In the genomic region with DNA sequence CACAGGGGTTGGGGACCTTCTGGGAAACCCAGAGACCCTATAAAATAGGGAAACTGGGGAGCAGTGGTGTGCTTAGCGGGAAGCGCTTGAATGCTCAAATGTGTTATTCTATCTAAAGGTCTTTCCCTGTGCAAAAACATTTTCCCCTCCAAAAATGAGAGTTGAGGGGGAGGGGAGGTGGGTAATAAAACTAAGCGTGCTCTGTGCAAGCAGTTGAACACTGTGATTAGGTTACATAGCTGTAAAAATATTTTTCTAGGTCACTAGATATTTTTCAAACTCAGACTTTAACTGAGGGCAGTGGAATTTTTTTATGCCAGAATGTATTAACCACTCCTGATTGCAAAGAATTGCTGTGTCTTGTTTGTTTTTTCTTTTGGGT, we compare ENCODE assay signal across 8 mouse cellular contexts.
DNase-seq lines count a peak whose midpoint lies in the region; ATAC-seq and TF ChIP-seq lines count a peak whose summit lies in the region.

No protein-coding gene starts in this region.

- 20% methylated on average over 3 of the region's 3 CpGs for WGBS in embryonic facial prominence, embryonic 12.5 days
- 19% methylated on average over 3 of the region's 3 CpGs for WGBS in intestine, embryonic 14.5 days
- 17% methylated on average over 3 of the region's 3 CpGs for WGBS in neural tube, embryonic 12.5 days

- TF ChIP-seq CTCF in left cerebral cortex, adult 2 months (IDR thresholded peaks at IDR 0.05), result no peak

- peak; percentile 38 for ATAC-seq in embryonic facial prominence, embryonic 12.5 days (ENCODE audit: insufficient number of reproducible peaks, insufficient read depth, low FRiP score, low TSS enrichment)
- ATAC-seq in intestine, embryonic 14.5 days (replicated peaks; ENCODE audit: low FRiP score, low TSS enrichment, low read depth), result peak; percentile 64
- ATAC-seq in neural tube, embryonic 12.5 days (ENCODE audit: low FRiP score, low read depth), result peak; percentile 46; the same call in 1 of the 2 replicates

- H3K27me3 ChIP-seq in embryonic facial prominence, embryonic 12.5 days, result no peaks in the 10 kb centered on the region
- H3K27me3 ChIP-seq in intestine, embryonic 14.5 days (replicated peaks; ENCODE audit: control insufficient read depth, insufficient read depth, low read length), result no peaks in the 10 kb centered on the region
- no peaks in the 10 kb centered on the region for H3K27me3 ChIP-seq in neural tube, embryonic 12.5 days (replicated peaks)

- no peak for DNase-seq in left cerebral cortex, adult 2 months (ENCODE audit: extremely low spot score in 1 of 2, low spot score in 2 of 2)
- DNase-seq in left cerebral cortex, adult 8-10 months (ENCODE audit: low spot score in 2 of 2), result no peak
- DNase-seq in intestine, embryonic 14.5 days (ENCODE audit: low spot score), result no peak
- no peak for DNase-seq in left cerebral cortex, adult 11 months (ENCODE audit: low spot score)
- no peak for DNase-seq in T-cell, adult 2 months (ENCODE audit: low spot score)
- DNase-seq in gastrocnemius, adult 18-20 months (ENCODE audit: low spot score), result no peak

- peak overlapping the region; percentile 42 for H3K27ac ChIP-seq in left cerebral cortex, adult 2 months
- 0 out of 2 replicates have a peak overlapping the region, but pooled peaks have one; percentile 36 for H3K27ac ChIP-seq in embryonic facial prominence, embryonic 12.5 days
- H3K27ac ChIP-seq in intestine, embryonic 14.5 days (ENCODE audit: low read depth), result peak overlapping the region; percentile 62
- no peak overlapping the region for H3K27ac ChIP-seq in neural tube, embryonic 12.5 days

- H3K36me3 ChIP-seq in embryonic facial prominence, embryonic 12.5 days, result no peaks in the 10 kb centered on the region
- H3K36me3 ChIP-seq in intestine, embryonic 14.5 days (ENCODE audit: control insufficient read depth, insufficient read depth, low read length), result no peaks in the 10 kb centered on the region
- H3K36me3 ChIP-seq in neural tube, embryonic 12.5 days, result no peaks in the 10 kb centered on the region

- no peak overlapping the region for H3K9ac ChIP-seq in embryonic facial prominence, embryonic 12.5 days
- no peak overlapping the region for H3K9ac ChIP-seq in intestine, embryonic 14.5 days (ENCODE audit: low read length)
- H3K9ac ChIP-seq in neural tube, embryonic 12.5 days, result no peak overlapping the region

- no peaks in the 10 kb centered on the region for H3K9me3 ChIP-seq in embryonic facial prominence, embryonic 12.5 days
- no peaks in the 10 kb centered on the region for H3K9me3 ChIP-seq in intestine, embryonic 14.5 days (ENCODE audit: control insufficient read depth, low read length)
- H3K9me3 ChIP-seq in neural tube, embryonic 12.5 days, result no peaks in the 10 kb centered on the region

- peak overlapping the region; percentile 18; the same call in 1 of the 2 replicates for H3K4me3 ChIP-seq in left cerebral cortex, adult 2 months
- H3K4me3 ChIP-seq in embryonic facial prominence, embryonic 12.5 days, result 0 out of 2 replicates have a peak overlapping the region, but pooled peaks have one; percentile 9
- H3K4me3 ChIP-seq in intestine, embryonic 14.5 days (ENCODE audit: low read depth, low read length), result peak overlapping the region; percentile 20; the same call in 1 of the 2 replicates
- no peak overlapping the region for H3K4me3 ChIP-seq in neural tube, embryonic 12.5 days

- intact Hi-C loops in left cerebral cortex, adult 2 months (cut with DNase I), result loop anchor here (1.0 to 10.0 kb wide), 3 partner anchors 76 to 649 kb away; no protein-coding TSS in a partner anchor

- H3K4me2 ChIP-seq in embryonic facial prominence, embryonic 12.5 days (replicated peaks), result peak overlapping the region; percentile 32
- H3K4me2 ChIP-seq in intestine, embryonic 14.5 days (ENCODE audit: low read length), result peak overlapping the region; percentile 37
- peak overlapping the region; percentile 38; the same call in 1 of the 2 replicates for H3K4me2 ChIP-seq in neural tube, embryonic 12.5 days (replicated peaks)

- no peaks in the 10 kb centered on the region for H3K4me1 ChIP-seq in embryonic facial prominence, embryonic 12.5 days
- H3K4me1 ChIP-seq in intestine, embryonic 14.5 days (replicated peaks; ENCODE audit: control insufficient read depth, insufficient read depth, low read length), result no peaks in the 10 kb centered on the region
- H3K4me1 ChIP-seq in neural tube, embryonic 12.5 days, result no peaks in the 10 kb centered on the region
